Mouse (Mus musculus): ENCODE measurements around the gene Reep3. TPM values are rescaled to one million over a fixed set of nuclear protein-coding genes. Genes with fewer than 3 reads are reported as not detected.

The Reep3 gene
- polyA plus RNA-seq, 1 experiment, result 14.7 TPM

- Histone ChIP-seq H3K4me3 (ENCODE audit: insufficient read depth, poor library complexity, severe bottlenecking) (no peak overlapping the region), H3K27me3 (ENCODE audit: control insufficient read depth, insufficient read depth, insufficient read length) (no peaks in the 10 kb centered on the region), H3K79me3 (ENCODE audit: low read depth) (peaks cover 12% of the 10 kb centered on the region), H3K79me2 (ENCODE audit: control insufficient read depth, insufficient read depth) (peaks cover 30% of the 10 kb centered on the region), H3ac (ENCODE audit: control insufficient read depth, insufficient read length, low read depth) (no peak overlapping the region), H3K36me3 (ENCODE audit: control insufficient read depth, insufficient read depth) (peaks cover 3% of the 10 kb centered on the region)
- TF ChIP-seq USF1 (IDR thresholded peaks at IDR 0.05; ENCODE audit: low read depth) (no peak), MYOG (IDR thresholded peaks at IDR 0.05; ENCODE audit: control insufficient read depth, extremely low read depth, insufficient read length) (no peak), CTCF (IDR thresholded peaks at IDR 0.05; ENCODE audit: control insufficient read depth, insufficient read depth, insufficient read length) (no peak), MYOD1 (IDR thresholded peaks at IDR 0.05; ENCODE audit: control insufficient read depth, insufficient read length, low read depth) (no peak), MAX (IDR thresholded peaks at IDR 0.05) (no peak), CEBPB (IDR thresholded peaks at IDR 0.05; ENCODE audit: low read depth) (no peak), FOSL1 (IDR thresholded peaks at IDR 0.05; ENCODE audit: insufficient read depth, low read length, poor library complexity, severe bottlenecking) (no peak)
Measured at GRCm38 (mm10) chr10:67043236-67043635, 53.5 kb downstream of the Reep3 start.

GRCm38 (mm10) chr10:67040410-67040809, 56.3 kb downstream of the Reep3 start:
- no peaks in the 10 kb centered on the region for H3K27me3 ChIP-seq (ENCODE audit: control insufficient read depth, insufficient read depth, insufficient read length)

GRCm38 (mm10) chr10:67039001-67039400, 57.7 kb downstream of the Reep3 start:
- peaks cover 5% of the 10 kb centered on the region for H3K36me3 ChIP-seq (ENCODE audit: control insufficient read depth, insufficient read depth)
- H3K79me2 ChIP-seq (ENCODE audit: control insufficient read depth, insufficient read depth), result peaks cover 13% of the 10 kb centered on the region
- H3K4me3 ChIP-seq (ENCODE audit: insufficient read depth, poor library complexity, severe bottlenecking), result no peak overlapping the region
- H3K79me3 ChIP-seq (ENCODE audit: low read depth), result peaks cover 5% of the 10 kb centered on the region
- no peaks in the 10 kb centered on the region for H3K27me3 ChIP-seq (ENCODE audit: control insufficient read depth, insufficient read depth, insufficient read length)
- no peak overlapping the region for H3ac ChIP-seq (ENCODE audit: control insufficient read depth, insufficient read length, low read depth)
- TF ChIP-seq CEBPB (IDR thresholded peaks at IDR 0.05; ENCODE audit: low read depth), result no peak
- no peak for TF ChIP-seq CTCF (IDR thresholded peaks at IDR 0.05; ENCODE audit: control insufficient read depth, insufficient read depth, insufficient read length)
- TF ChIP-seq MAX (IDR thresholded peaks at IDR 0.05), result no peak
- no peak for TF ChIP-seq MYOD1 (IDR thresholded peaks at IDR 0.05; ENCODE audit: control insufficient read depth, insufficient read length, low read depth)
- TF ChIP-seq MYOG (IDR thresholded peaks at IDR 0.05; ENCODE audit: control insufficient read depth, extremely low read depth, insufficient read length), result no peak
- no peak for TF ChIP-seq USF1 (IDR thresholded peaks at IDR 0.05; ENCODE audit: low read depth)
- TF ChIP-seq FOSL1 (IDR thresholded peaks at IDR 0.05; ENCODE audit: insufficient read depth, low read length, poor library complexity, severe bottlenecking), result no peak

More at GRCm38 (mm10) chr10:67040410-67040809, 56.3 kb downstream of the Reep3 start:
- Histone ChIP-seq H3K36me3 (ENCODE audit: control insufficient read depth, insufficient read depth) (peaks cover 3% of the 10 kb centered on the region), H3K79me3 (ENCODE audit: low read depth) (peaks cover 8% of the 10 kb centered on the region), H3ac (ENCODE audit: control insufficient read depth, insufficient read length, low read depth) (no peak overlapping the region), H3K4me3 (ENCODE audit: insufficient read depth, poor library complexity, severe bottlenecking) (no peak overlapping the region), H3K79me2 (ENCODE audit: control insufficient read depth, insufficient read depth) (peaks cover 20% of the 10 kb centered on the region)
- no peak for TF ChIP-seq CEBPB (IDR thresholded peaks at IDR 0.05; ENCODE audit: low read depth)
- TF ChIP-seq MYOD1 (IDR thresholded peaks at IDR 0.05; ENCODE audit: control insufficient read depth, insufficient read length, low read depth), result no peak
- no peak for TF ChIP-seq FOSL1 (IDR thresholded peaks at IDR 0.05; ENCODE audit: insufficient read depth, low read length, poor library complexity, severe bottlenecking)
- no peak for TF ChIP-seq USF1 (IDR thresholded peaks at IDR 0.05; ENCODE audit: low read depth)
- no peak for TF ChIP-seq MAX (IDR thresholded peaks at IDR 0.05)
- TF ChIP-seq MYOG (IDR thresholded peaks at IDR 0.05; ENCODE audit: control insufficient read depth, extremely low read depth, insufficient read length), result no peak
- no peak for TF ChIP-seq CTCF (IDR thresholded peaks at IDR 0.05; ENCODE audit: control insufficient read depth, insufficient read depth, insufficient read length)

- Histone ChIP-seq H3K36me3 (ENCODE audit: control insufficient read depth, insufficient read depth) (peaks cover 9% of the 10 kb centered on the region), H3K79me2 (ENCODE audit: control insufficient read depth, insufficient read depth) (peaks cover 8% of the 10 kb centered on the region)
- TF ChIP-seq USF1 (IDR thresholded peaks at IDR 0.05; ENCODE audit: low read depth), result no peak
- TF ChIP-seq CTCF (IDR thresholded peaks at IDR 0.05; ENCODE audit: control insufficient read depth, insufficient read depth, insufficient read length), result no peak
- no peak for TF ChIP-seq MAX (IDR thresholded peaks at IDR 0.05)
- TF ChIP-seq CEBPB (IDR thresholded peaks at IDR 0.05; ENCODE audit: low read depth), result no peak
- no peak for TF ChIP-seq MYOG (IDR thresholded peaks at IDR 0.05; ENCODE audit: control insufficient read depth, extremely low read depth, insufficient read length)
- TF ChIP-seq FOSL1 (IDR thresholded peaks at IDR 0.05; ENCODE audit: insufficient read depth, low read length, poor library complexity, severe bottlenecking), result no peak
- no peak for TF ChIP-seq MYOD1 (IDR thresholded peaks at IDR 0.05; ENCODE audit: control insufficient read depth, insufficient read length, low read depth)
Measured at GRCm38 (mm10) chr10:67036542-67036941, 60.2 kb downstream of the Reep3 start.

GRCm38 (mm10) chr10:67036141-67036540, 60.6 kb downstream of the Reep3 start:
- TF ChIP-seq CTCF (IDR thresholded peaks at IDR 0.05; ENCODE audit: control insufficient read depth, insufficient read depth, insufficient read length), result no peak
- no peaks in the 10 kb centered on the region for H3K27me3 ChIP-seq (ENCODE audit: control insufficient read depth, insufficient read depth, insufficient read length)

More at GRCm38 (mm10) chr10:67036542-67036941, 60.2 kb downstream of the Reep3 start:
- no peak overlapping the region for H3ac ChIP-seq (ENCODE audit: control insufficient read depth, insufficient read length, low read depth)
- H3K4me3 ChIP-seq (ENCODE audit: insufficient read depth, poor library complexity, severe bottlenecking), result no peak overlapping the region
- H3K79me3 ChIP-seq (ENCODE audit: low read depth), result peaks cover 3% of the 10 kb centered on the region
- no peaks in the 10 kb centered on the region for H3K27me3 ChIP-seq (ENCODE audit: control insufficient read depth, insufficient read depth, insufficient read length)

GRCm38 (mm10) chr10:67031186-67031585, 65.6 kb downstream of the Reep3 start:
- Histone ChIP-seq H3K36me3 (ENCODE audit: control insufficient read depth, insufficient read depth) (peaks cover 6% of the 10 kb centered on the region), H3K4me3 (ENCODE audit: insufficient read depth, poor library complexity, severe bottlenecking) (no peak overlapping the region), H3ac (ENCODE audit: control insufficient read depth, insufficient read length, low read depth) (no peak overlapping the region), H3K79me3 (ENCODE audit: low read depth) (no peaks in the 10 kb centered on the region), H3K27me3 (ENCODE audit: control insufficient read depth, insufficient read depth, insufficient read length) (no peaks in the 10 kb centered on the region), H3K79me2 (ENCODE audit: control insufficient read depth, insufficient read depth) (no peaks in the 10 kb centered on the region)
- TF ChIP-seq USF1 (IDR thresholded peaks at IDR 0.05; ENCODE audit: low read depth), result no peak

More at GRCm38 (mm10) chr10:67036141-67036540, 60.6 kb downstream of the Reep3 start:
- peaks cover 8% of the 10 kb centered on the region for H3K79me2 ChIP-seq (ENCODE audit: control insufficient read depth, insufficient read depth)
- H3K36me3 ChIP-seq (ENCODE audit: control insufficient read depth, insufficient read depth), result peaks cover 9% of the 10 kb centered on the region
- H3ac ChIP-seq (ENCODE audit: control insufficient read depth, insufficient read length, low read depth), result no peak overlapping the region
- no peak overlapping the region for H3K4me3 ChIP-seq (ENCODE audit: insufficient read depth, poor library complexity, severe bottlenecking)
- H3K79me3 ChIP-seq (ENCODE audit: low read depth), result peaks cover under 1% of the 10 kb centered on the region
